Mouse (Mus musculus): Measurements from ENCODE around the gene Slc35c2. TPM values are rescaled to one million over a fixed set of nuclear protein-coding genes. Genes with fewer than 3 reads are reported as not detected.

The Slc35c2 gene
- polyA plus RNA-seq, 1 experiment = 78.2 TPM

GRCm38 (mm10) chr2:165325521-165326303 lies 38.0 kb upstream of the Slc35c2 start:
- DNase-seq = peak; percentile 55 to 68
- under 1% methylated on average over 30 of the region's 30 CpGs for WGBS
- no peak for TF ChIP-seq CTCF (IDR thresholded peaks at IDR 0.05; ENCODE audit: borderline replicate concordance, insufficient read depth, low read depth, low read length)
- TF ChIP-seq POLR2A (IDR thresholded peaks at IDR 0.05; ENCODE audit: borderline replicate concordance, insufficient read depth, low read length) = no peak
- Histone ChIP-seq H3K4me1 (ENCODE audit: control insufficient read depth, insufficient read depth, low read length) (peaks cover 45% of the 10 kb centered on the region), H3K4me3 (replicated peaks; ENCODE audit: insufficient read depth, low read depth, low read length) (peak overlapping the region; percentile 65), H3K27ac (ENCODE audit: insufficient read depth, low read length) (peak overlapping the region; percentile 65), H3K27me3 (ENCODE audit: control insufficient read depth, insufficient read depth, low read length) (no peaks in the 10 kb centered on the region)

- TF ChIP-seq POLR2A (IDR thresholded peaks at IDR 0.05; ENCODE audit: borderline replicate concordance, insufficient read depth, low read length) (no peak), CTCF (IDR thresholded peaks at IDR 0.05; ENCODE audit: borderline replicate concordance, insufficient read depth, low read depth, low read length) (no peak)
- WGBS = 3% methylated on average over 5 of the region's 5 CpGs
- Histone ChIP-seq H3K4me3 (replicated peaks; ENCODE audit: insufficient read depth, low read depth, low read length) (peak overlapping the region; percentile 65), H3K27ac (ENCODE audit: insufficient read depth, low read length) (peak overlapping the region; percentile 73), H3K27me3 (ENCODE audit: control insufficient read depth, insufficient read depth, low read length) (no peaks in the 10 kb centered on the region), H3K4me1 (ENCODE audit: control insufficient read depth, insufficient read depth, low read length) (peaks cover 62% of the 10 kb centered on the region)
- peak; percentile 65 to 78 for DNase-seq
Observed at GRCm38 (mm10) chr2:165323928-165324327, 36.3 kb upstream of the Slc35c2 start.

DNA sequence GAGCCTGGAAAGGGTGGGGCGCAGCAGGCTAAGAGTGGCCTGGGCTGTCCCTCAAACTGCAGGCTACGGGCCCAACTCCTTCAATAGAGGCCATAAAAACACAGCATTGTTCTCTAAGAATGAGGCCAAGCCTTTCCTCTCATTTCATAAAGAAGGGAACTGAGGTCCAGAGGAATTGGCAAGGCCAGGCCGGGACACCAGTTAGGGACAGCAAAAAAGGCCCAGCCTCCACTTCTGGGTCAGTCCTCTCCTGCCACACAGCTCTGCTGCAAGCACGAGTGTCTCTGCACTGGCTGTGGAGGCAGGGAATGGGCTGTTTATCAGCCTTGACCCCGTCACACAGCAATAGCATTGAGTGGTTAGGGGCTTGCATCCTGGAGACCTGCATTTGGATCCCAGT lies 35.8 kb upstream of the Slc35c2 start:
- TF ChIP-seq POLR2A (IDR thresholded peaks at IDR 0.05; ENCODE audit: borderline replicate concordance, insufficient read depth, low read length) = no peak
- TF ChIP-seq CTCF (IDR thresholded peaks at IDR 0.05; ENCODE audit: borderline replicate concordance, insufficient read depth, low read depth, low read length) = no peak
- Histone ChIP-seq H3K27me3 (ENCODE audit: control insufficient read depth, insufficient read depth, low read length) (no peaks in the 10 kb centered on the region), H3K4me1 (ENCODE audit: control insufficient read depth, insufficient read depth, low read length) (peaks cover 66% of the 10 kb centered on the region), H3K27ac (ENCODE audit: insufficient read depth, low read length) (peak overlapping the region; percentile 73), H3K4me3 (replicated peaks; ENCODE audit: insufficient read depth, low read depth, low read length) (peak overlapping the region; percentile 65)
- 49% methylated on average over 5 of the region's 5 CpGs for WGBS
- DNase-seq = peak; percentile 48 to 60

- Histone ChIP-seq H3K27ac (ENCODE audit: insufficient read depth, low read length) (peak overlapping the region; percentile 74), H3K4me1 (ENCODE audit: control insufficient read depth, insufficient read depth, low read length) (peaks cover 73% of the 10 kb centered on the region), H3K27me3 (ENCODE audit: control insufficient read depth, insufficient read depth, low read length) (no peaks in the 10 kb centered on the region), H3K4me3 (replicated peaks; ENCODE audit: insufficient read depth, low read depth, low read length) (no peak overlapping the region)
- DNase-seq = no peak
- TF ChIP-seq CTCF (IDR thresholded peaks at IDR 0.05; ENCODE audit: borderline replicate concordance, insufficient read depth, low read depth, low read length) (no peak), POLR2A (IDR thresholded peaks at IDR 0.05; ENCODE audit: borderline replicate concordance, insufficient read depth, low read length) (no peak)
- 71% methylated on average over 22 of the region's 22 CpGs for WGBS
Observed at GRCm38 (mm10) chr2:165321981-165322735, 34.5 kb upstream of the Slc35c2 start.

DNA sequence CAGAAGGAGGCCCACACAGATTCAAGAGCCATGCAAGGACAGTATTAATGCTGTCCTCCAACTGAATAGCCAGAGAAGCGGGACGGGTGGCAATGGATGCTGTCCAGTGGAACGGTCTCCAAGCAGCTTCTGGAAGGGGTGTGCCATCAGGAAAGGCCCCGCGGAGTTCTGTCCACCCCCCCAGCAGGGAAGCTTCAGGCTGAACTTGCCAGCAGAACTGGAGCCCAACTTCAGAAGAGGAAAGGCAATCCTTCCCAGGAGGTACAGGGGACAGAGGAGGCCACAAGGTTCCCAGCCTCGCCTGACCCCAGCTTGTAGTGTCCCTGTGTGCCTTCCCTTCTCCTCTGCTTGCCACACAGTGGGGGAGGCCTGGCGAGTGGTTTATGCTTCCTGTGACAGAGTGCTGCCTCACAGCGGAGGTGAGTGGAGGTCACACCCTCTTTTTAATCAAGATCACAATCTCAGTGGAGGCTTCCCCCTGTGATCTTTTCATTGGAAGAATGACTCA lies 33.8 kb upstream of the Slc35c2 start:
- peak; percentile 45; the same call in 1 of the 2 replicates for TF ChIP-seq CTCF (IDR thresholded peaks at IDR 0.05; ENCODE audit: borderline replicate concordance, insufficient read depth, low read depth, low read length)
- no peak for TF ChIP-seq POLR2A (IDR thresholded peaks at IDR 0.05; ENCODE audit: borderline replicate concordance, insufficient read depth, low read length)
- no peak overlapping the region for H3K4me3 ChIP-seq (replicated peaks; ENCODE audit: insufficient read depth, low read depth, low read length)
- H3K27ac ChIP-seq (ENCODE audit: insufficient read depth, low read length) = peak overlapping the region; percentile 74
- H3K27me3 ChIP-seq (ENCODE audit: control insufficient read depth, insufficient read depth, low read length) = no peaks in the 10 kb centered on the region
- H3K4me1 ChIP-seq (ENCODE audit: control insufficient read depth, insufficient read depth, low read length) = peaks cover 80% of the 10 kb centered on the region
- 2% methylated on average over 8 of the region's 8 CpGs for WGBS
- peak; percentile 73 to 78 for DNase-seq

GRCm38 (mm10) chr2:165320531-165321150 lies 33.0 kb upstream of the Slc35c2 start:
- DNase-seq = peak; percentile 65 to 72
- Histone ChIP-seq H3K4me1 (ENCODE audit: control insufficient read depth, insufficient read depth, low read length) (peaks cover 87% of the 10 kb centered on the region), H3K27me3 (ENCODE audit: control insufficient read depth, insufficient read depth, low read length) (no peaks in the 10 kb centered on the region), H3K4me3 (replicated peaks; ENCODE audit: insufficient read depth, low read depth, low read length) (no peak overlapping the region), H3K27ac (ENCODE audit: insufficient read depth, low read length) (peak overlapping the region; percentile 74)
- WGBS = 5% methylated on average over 12 of the region's 12 CpGs
- TF ChIP-seq POLR2A (IDR thresholded peaks at IDR 0.05; ENCODE audit: borderline replicate concordance, insufficient read depth, low read length) (no peak), CTCF (IDR thresholded peaks at IDR 0.05; ENCODE audit: borderline replicate concordance, insufficient read depth, low read depth, low read length) (no peak)

DNA sequence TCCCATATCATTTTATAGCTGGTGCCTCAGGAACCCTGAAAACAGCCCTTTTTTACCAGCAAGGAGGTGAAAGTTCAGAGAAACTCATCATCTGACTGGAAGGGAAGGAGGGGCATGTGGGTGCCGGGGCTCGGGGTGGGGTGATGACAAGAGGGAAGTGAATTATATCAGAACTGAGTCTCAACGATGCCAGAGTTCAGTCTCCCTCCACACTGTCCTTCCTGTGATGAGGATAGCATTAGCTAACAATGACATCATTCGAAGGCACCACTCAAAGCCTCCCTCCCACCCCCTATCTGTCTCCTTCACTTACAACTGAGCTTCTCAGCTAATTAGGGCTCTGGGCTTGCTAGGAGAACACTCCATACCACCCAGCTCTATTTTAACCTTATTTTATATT lies 31.8 kb upstream of the Slc35c2 start:
- H3K4me1 ChIP-seq (ENCODE audit: control insufficient read depth, insufficient read depth, low read length) = peaks cover 91% of the 10 kb centered on the region
- no peak overlapping the region for H3K27ac ChIP-seq (ENCODE audit: insufficient read depth, low read length)
- H3K4me3 ChIP-seq (replicated peaks; ENCODE audit: insufficient read depth, low read depth, low read length) = no peak overlapping the region
- WGBS = 67% methylated on average over 4 of the region's 4 CpGs
- no peak for TF ChIP-seq CTCF (IDR thresholded peaks at IDR 0.05; ENCODE audit: borderline replicate concordance, insufficient read depth, low read depth, low read length)
- no peak for TF ChIP-seq POLR2A (IDR thresholded peaks at IDR 0.05; ENCODE audit: borderline replicate concordance, insufficient read depth, low read length)
- no peaks in the 10 kb centered on the region for H3K27me3 ChIP-seq (ENCODE audit: control insufficient read depth, insufficient read depth, low read length)
- peak in 1 of 2 experiments; percentile 13 for DNase-seq

Measured in cerebellum, adult 2 months (tissue).